Mouse (Mus musculus): Measurements from ENCODE around the gene Mup17.
A peak's percentile ranks its signal among the peaks of the same experiment; 100 is the strongest.
"Not testable (repeated sequence)": the region's sequence is repeated elsewhere in the genome, so short reads cannot be mapped to it uniquely, and the experiment has no call there.

Gene Mup17

DNA sequence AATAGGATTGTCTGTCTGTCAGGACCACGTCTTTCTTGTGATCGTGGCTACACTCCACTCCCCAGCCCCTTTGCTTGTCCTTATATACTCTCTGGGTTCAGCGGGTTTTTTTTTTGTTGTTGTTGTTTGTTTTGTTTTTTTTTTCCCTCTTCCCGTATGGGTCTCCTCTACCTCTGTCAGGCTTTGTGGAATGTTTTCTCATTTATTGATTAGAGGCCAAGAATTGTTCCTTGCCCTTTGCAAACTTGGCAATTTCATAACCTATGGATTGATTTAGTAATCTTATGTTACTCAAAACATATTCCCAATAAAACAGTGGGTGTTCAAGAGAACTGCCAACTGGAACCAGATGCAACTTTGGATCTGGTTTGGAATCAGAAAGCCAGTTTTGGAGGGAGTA, at the start of gene Mup17:
TSS of gene Mup17 (minus strand) at position 101 of the 400 bp plus-strand sequence.
- DNase-seq = not testable (repeated sequence)

GRCm38 (mm10) chr4:61571561-61571960, 24.1 kb downstream of the Mup17 start:
- not testable (repeated sequence) for DNase-seq

DNA sequence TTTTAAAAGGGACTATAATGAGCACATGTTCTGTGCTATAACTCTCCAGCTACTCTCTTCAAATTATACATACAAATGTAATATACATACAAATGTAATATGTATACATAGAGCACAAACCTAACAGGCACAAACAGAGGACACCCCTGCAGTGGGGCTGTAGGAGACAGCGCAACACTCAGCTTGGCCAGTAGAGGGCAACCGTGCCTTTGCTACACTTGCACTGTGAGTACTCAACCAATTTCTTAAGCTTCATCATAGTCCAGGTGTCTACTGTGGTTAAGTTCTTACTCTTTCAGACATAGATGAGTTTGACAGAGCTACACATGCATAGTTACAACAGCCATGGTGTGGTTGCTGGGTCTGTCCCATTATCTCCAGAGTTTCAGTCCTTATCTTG, 39.8 kb downstream of the Mup17 start:
- peak; percentile 25 to 27 for DNase-seq

Measured in cerebellum, postnatal 14 days (tissue).